Mouse (Mus musculus): ENCODE results near the gene Ddx60. TPM values are rescaled to one million over a fixed set of nuclear protein-coding genes. Genes with fewer than 3 reads are reported as not detected.

Ddx60 gene
- 0.45 and 0.65 TPM in 2 replicates for polyA plus RNA-seq (2012; rRNA removed)

- peak within 1 kb of the TSS; percentile 59 for H3K27ac ChIP-seq (ENCODE audit: control insufficient read depth, insufficient read depth, low read depth, low read length)
- TF ChIP-seq POLR2A (IDR thresholded peaks at IDR 0.05; ENCODE audit: control insufficient read depth, low read depth, low read length) (no peak), CTCF (IDR thresholded peaks at IDR 0.05; ENCODE audit: control insufficient read depth, insufficient read depth, insufficient replicate concordance, low read depth, low read length) (no peak)
- no peaks in the 10 kb centered on the region for H3K27me3 ChIP-seq (ENCODE audit: control insufficient read depth, insufficient read depth, low read length)
- no peaks in the 10 kb centered on the region for H3K36me3 ChIP-seq (ENCODE audit: control insufficient read depth, insufficient read depth, low read length)
- peak within 1 kb of the TSS; percentile 69 for H3K4me3 ChIP-seq (ENCODE audit: control insufficient read depth, low read depth, low read length)
- no peaks in the 10 kb centered on the region; the same call in 1 of the 2 replicates for H3K4me1 ChIP-seq (ENCODE audit: control insufficient read depth, insufficient read depth, low read length)
These were observed at the start of gene Ddx60 for GRCm38 (mm10) chr8:61927777-61928494. Gene Ddx60, plus strand, starts transcription at chr8:61928087.

GRCm38 (mm10) chr8:61894062-61894461 is 33.8 kb upstream of the Ddx60 start:
- H3K27me3 ChIP-seq (ENCODE audit: control insufficient read depth, insufficient read depth, low read length) = no peaks in the 10 kb centered on the region
- H3K4me1 ChIP-seq (ENCODE audit: control insufficient read depth, insufficient read depth, low read length) = no peaks in the 10 kb centered on the region
- no peaks in the 10 kb centered on the region for H3K36me3 ChIP-seq (ENCODE audit: control insufficient read depth, insufficient read depth, low read length)
- H3K27ac ChIP-seq (ENCODE audit: control insufficient read depth, insufficient read depth, low read depth, low read length) = no peak overlapping the region
- no peak overlapping the region for H3K4me3 ChIP-seq (ENCODE audit: control insufficient read depth, low read depth, low read length)
- TF ChIP-seq POLR2A (IDR thresholded peaks at IDR 0.05; ENCODE audit: control insufficient read depth, low read depth, low read length) (no peak), CTCF (IDR thresholded peaks at IDR 0.05; ENCODE audit: control insufficient read depth, insufficient read depth, insufficient replicate concordance, low read depth, low read length) (no peak)

- no peaks in the 10 kb centered on the region for H3K4me1 ChIP-seq (ENCODE audit: control insufficient read depth, insufficient read depth, low read length)
- no peaks in the 10 kb centered on the region for H3K27me3 ChIP-seq (ENCODE audit: control insufficient read depth, insufficient read depth, low read length)
- TF ChIP-seq POLR2A (IDR thresholded peaks at IDR 0.05; ENCODE audit: control insufficient read depth, low read depth, low read length) (no peak), CTCF (IDR thresholded peaks at IDR 0.05; ENCODE audit: control insufficient read depth, insufficient read depth, insufficient replicate concordance, low read depth, low read length) (no peak)
- H3K36me3 ChIP-seq (ENCODE audit: control insufficient read depth, insufficient read depth, low read length) = no peaks in the 10 kb centered on the region
- no peak overlapping the region for H3K27ac ChIP-seq (ENCODE audit: control insufficient read depth, insufficient read depth, low read depth, low read length)
- no peak overlapping the region for H3K4me3 ChIP-seq (ENCODE audit: control insufficient read depth, low read depth, low read length)
These were observed 31.1 kb upstream of the Ddx60 start for GRCm38 (mm10) chr8:61896742-61897141.

GRCm38 (mm10) chr8:61897402-61897801 is 30.5 kb upstream of the Ddx60 start:
- Histone ChIP-seq H3K27ac (ENCODE audit: control insufficient read depth, insufficient read depth, low read depth, low read length) (no peak overlapping the region), H3K4me1 (ENCODE audit: control insufficient read depth, insufficient read depth, low read length) (no peaks in the 10 kb centered on the region), H3K36me3 (ENCODE audit: control insufficient read depth, insufficient read depth, low read length) (no peaks in the 10 kb centered on the region), H3K4me3 (ENCODE audit: control insufficient read depth, low read depth, low read length) (no peak overlapping the region), H3K27me3 (ENCODE audit: control insufficient read depth, insufficient read depth, low read length) (no peaks in the 10 kb centered on the region)
- TF ChIP-seq POLR2A (IDR thresholded peaks at IDR 0.05; ENCODE audit: control insufficient read depth, low read depth, low read length) = no peak
- TF ChIP-seq CTCF (IDR thresholded peaks at IDR 0.05; ENCODE audit: control insufficient read depth, insufficient read depth, insufficient replicate concordance, low read depth, low read length) = no peak

- Histone ChIP-seq H3K36me3 (ENCODE audit: control insufficient read depth, insufficient read depth, low read length) (no peaks in the 10 kb centered on the region), H3K4me3 (ENCODE audit: control insufficient read depth, low read depth, low read length) (no peak overlapping the region), H3K4me1 (ENCODE audit: control insufficient read depth, insufficient read depth, low read length) (no peaks in the 10 kb centered on the region), H3K27me3 (ENCODE audit: control insufficient read depth, insufficient read depth, low read length) (no peaks in the 10 kb centered on the region), H3K27ac (ENCODE audit: control insufficient read depth, insufficient read depth, low read depth, low read length) (no peak overlapping the region)
- no peak for TF ChIP-seq CTCF (IDR thresholded peaks at IDR 0.05; ENCODE audit: control insufficient read depth, insufficient read depth, insufficient replicate concordance, low read depth, low read length)
- TF ChIP-seq POLR2A (IDR thresholded peaks at IDR 0.05; ENCODE audit: control insufficient read depth, low read depth, low read length) = no peak
These were observed 26.7 kb upstream of the Ddx60 start for GRCm38 (mm10) chr8:61901028-61901717.

- H3K4me1 ChIP-seq (ENCODE audit: control insufficient read depth, insufficient read depth, low read length) = no peaks in the 10 kb centered on the region
- H3K27ac ChIP-seq (ENCODE audit: control insufficient read depth, insufficient read depth, low read depth, low read length) = no peak within 1 kb of the TSS
- no peaks in the 10 kb centered on the region for H3K27me3 ChIP-seq (ENCODE audit: control insufficient read depth, insufficient read depth, low read length)
- no peaks in the 10 kb centered on the region for H3K36me3 ChIP-seq (ENCODE audit: control insufficient read depth, insufficient read depth, low read length)
- H3K4me3 ChIP-seq (ENCODE audit: control insufficient read depth, low read depth, low read length) = no peak within 1 kb of the TSS
- TF ChIP-seq CTCF (IDR thresholded peaks at IDR 0.05; ENCODE audit: control insufficient read depth, insufficient read depth, insufficient replicate concordance, low read depth, low read length) = no peak
- no peak for TF ChIP-seq POLR2A (IDR thresholded peaks at IDR 0.05; ENCODE audit: control insufficient read depth, low read depth, low read length)
These were observed 25.4 kb upstream of the Ddx60 start, which contains the start of gene Palld for GRCm38 (mm10) chr8:61902521-61902920. Gene Palld, minus strand, starts transcription at chr8:61902690.
